Mouse (Mus musculus) megakaryocyte, embryonic 14.5 days (primary cell): Measurements from ENCODE around the gene Gm20509.

Experiments
- FLI1 ChIP-seq: IDR thresholded peaks from 2 replicates; pipeline ENCODE4 v1.6.1; 2012; ENCODE audit warnings: low read length, inconsistent platforms, mixed read lengths
- GATA1 ChIP-seq: IDR thresholded peaks from 3 replicates; pipeline ENCODE4 v1.6.1; 2012; ENCODE audit warnings: mixed read lengths, low read length, inconsistent platforms, borderline replicate concordance

- TF ChIP-seq GATA1 (no peak), FLI1 (no peak)
Measured at GRCm38 (mm10) chr9:73121735-73122134, 19.5 kb downstream of the Gm20509 start.
